Mouse (Mus musculus) liver, adult 2 months (tissue): Measurements from ENCODE around the gene Emc10.

Experiments used
- CTCF ChIP-seq: fragments of 200-500 bp; IDR thresholded peaks from 2 replicates; pipeline ENCODE4 v1.5.1; 2011; ENCODE audit warnings: low read depth, low read length, control low read depth
- POLR2A ChIP-seq: fragments of 200-500 bp; IDR thresholded peaks from 2 replicates; pipeline ENCODE4 v1.6.1; 2011; ENCODE audit warnings: low read length, control low read depth; ENCODE audit not compliant: insufficient read depth; ENCODE audit errors: extremely low read depth

GRCm38 (mm10) chr7:44543071-44543470 is 46.7 kb upstream of the Emc10 start:
- TF ChIP-seq POLR2A: no peak
- TF ChIP-seq CTCF: no peak
